Mouse (Mus musculus): ENCODE measurements around the gene Gm960.

Gm960 gene

GRCm38 (mm10) chr19:4623419-4623818 is 75.0 kb downstream of the Gm960 start:
- DNase-seq (ENCODE audit: low spot score in 2 of 2), result no peak

GRCm38 (mm10) chr19:4622780-4623179 is 75.7 kb downstream of the Gm960 start:
- no peak for DNase-seq (ENCODE audit: low spot score in 2 of 2)

- DNase-seq (ENCODE audit: low spot score in 2 of 2), result no peak
These were observed 77.7 kb downstream of the Gm960 start for GRCm38 (mm10) chr19:4620721-4621120.

GRCm38 (mm10) chr19:4619461-4619860 is 79.0 kb downstream of the Gm960 start:
- DNase-seq (ENCODE audit: low spot score in 2 of 2), result no peak

- no peak for DNase-seq (ENCODE audit: low spot score in 2 of 2)
These were observed 80.3 kb downstream of the Gm960 start for GRCm38 (mm10) chr19:4618183-4618582.

- DNase-seq (ENCODE audit: low spot score in 2 of 2), result no peak
These were observed 81.9 kb downstream of the Gm960 start for GRCm38 (mm10) chr19:4616546-4616945.

- peak; percentile 83 to 90 for DNase-seq (ENCODE audit: low spot score in 2 of 2)
These were observed 83.0 kb downstream of the Gm960 start, which contains the start of gene Lrfn4 for GRCm38 (mm10) chr19:4615151-4616093. TSS of gene Lrfn4 (minus strand) at chr19:4615667.

GRCm38 (mm10) chr19:4614305-4615150 is 83.9 kb downstream of the Gm960 start:
- DNase-seq (ENCODE audit: low spot score in 2 of 2), result no peak

GRCm38 (mm10) chr19:4613464-4614304 is 84.8 kb downstream of the Gm960 start:
- DNase-seq (ENCODE audit: low spot score in 2 of 2), result no peak

GRCm38 (mm10) chr19:4612181-4612961 is 86.1 kb downstream of the Gm960 start:
- no peak for DNase-seq (ENCODE audit: low spot score in 2 of 2)

GRCm38 (mm10) chr19:4610109-4610508 is 88.4 kb downstream of the Gm960 start:
- no peak for DNase-seq (ENCODE audit: low spot score in 2 of 2)

- no peak for DNase-seq (ENCODE audit: low spot score in 2 of 2)
These were observed 90.0 kb downstream of the Gm960 start for GRCm38 (mm10) chr19:4608511-4608910.

- no peak for DNase-seq (ENCODE audit: low spot score in 2 of 2)
These were observed 91.1 kb downstream of the Gm960 start for GRCm38 (mm10) chr19:4607406-4607805.

GRCm38 (mm10) chr19:4605654-4606053 is 92.8 kb downstream of the Gm960 start:
- DNase-seq (ENCODE audit: low spot score in 2 of 2), result no peak

GRCm38 (mm10) chr19:4603801-4604723 is 94.4 kb downstream of the Gm960 start:
- no peak for DNase-seq (ENCODE audit: low spot score in 2 of 2)

GRCm38 (mm10) chr19:4602459-4602858 is 96.0 kb downstream of the Gm960 start:
- DNase-seq (ENCODE audit: low spot score in 2 of 2), result no peak

GRCm38 (mm10) chr19:4596071-4596470 is 102.4 kb downstream of the Gm960 start:
- DNase-seq (ENCODE audit: low spot score in 2 of 2), result no peak

GRCm38 (mm10) chr19:4593792-4594522 is 104.5 kb downstream of the Gm960 start:
- DNase-seq (ENCODE audit: low spot score in 2 of 2), result no peak

GRCm38 (mm10) chr19:4590025-4590424 is 108.4 kb downstream of the Gm960 start:
- DNase-seq (ENCODE audit: low spot score in 2 of 2), result no peak
